Mouse (Mus musculus) cerebellum, adult 8-10 months (tissue): ENCODE results near the gene Esp8.
"Not testable (repeated sequence)": the region's sequence is repeated elsewhere in the genome, so short reads cannot be mapped to it uniquely, and the experiment has no call there.

Experiments used
- DNase-seq: peaks from one replicate; pipeline ENCODE4 v3.0.0; 2022

Esp8 gene

GRCm38 (mm10) chr17:40519818-40520217, at the start of gene Esp8:
Gene Esp8 (plus strand): TSS chr17:40520022.
- DNase-seq = no peak

DNA sequence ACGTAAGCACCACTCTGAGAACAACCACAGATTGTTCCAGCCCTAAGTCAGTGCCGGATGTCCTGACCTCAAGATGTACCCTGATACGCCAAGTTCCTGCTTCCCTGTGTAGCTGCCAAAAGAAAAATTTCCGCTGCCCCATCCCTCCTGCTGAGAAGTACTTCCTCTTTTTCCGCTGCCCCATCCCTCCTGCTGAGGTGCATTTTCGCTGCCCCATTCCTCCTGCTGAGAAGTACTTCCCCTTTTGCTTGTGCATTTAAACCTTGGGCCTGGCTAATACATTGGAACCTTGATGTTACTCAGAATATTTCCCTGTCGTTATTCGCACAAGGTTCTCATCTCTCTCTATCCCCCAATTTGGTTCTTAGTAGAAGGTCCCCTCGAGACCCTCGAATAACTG, 36.3 kb upstream of the Esp8 start:
- not testable (repeated sequence) for DNase-seq

DNA sequence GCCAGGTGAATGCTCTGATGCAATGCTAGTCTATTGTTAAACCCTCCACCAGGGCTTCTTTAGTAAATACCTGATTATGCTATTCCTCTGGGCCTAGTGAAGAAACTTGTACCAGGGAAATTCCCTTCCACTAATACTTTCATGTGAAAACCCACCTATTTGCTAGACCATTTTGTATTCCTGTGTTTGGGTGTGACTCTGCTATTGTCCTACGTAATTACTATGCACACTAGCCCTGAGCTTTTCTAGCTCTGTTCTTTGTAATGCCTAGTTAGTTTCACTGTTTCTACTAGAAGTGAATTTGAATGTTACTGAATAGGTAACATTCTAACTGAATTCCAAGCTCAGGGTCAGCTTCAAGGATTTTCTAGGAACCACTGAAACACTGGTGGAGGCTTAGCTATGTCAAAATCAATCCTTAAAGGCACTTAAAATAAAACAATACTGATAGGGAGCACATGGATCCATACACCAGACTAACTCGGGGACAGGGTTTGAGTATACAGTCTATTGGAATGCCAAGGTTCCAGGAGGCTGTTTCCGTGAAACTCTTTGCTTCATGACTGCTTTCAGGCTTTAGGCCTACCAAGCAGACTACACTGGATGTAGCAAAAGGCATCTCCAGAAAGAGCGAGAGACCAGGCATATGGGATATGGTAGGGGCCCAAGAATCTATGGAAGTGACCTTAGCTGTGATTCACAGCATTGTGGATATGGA, 24.2 kb upstream of the Esp8 start:
- DNase-seq = not testable (repeated sequence)

DNA sequence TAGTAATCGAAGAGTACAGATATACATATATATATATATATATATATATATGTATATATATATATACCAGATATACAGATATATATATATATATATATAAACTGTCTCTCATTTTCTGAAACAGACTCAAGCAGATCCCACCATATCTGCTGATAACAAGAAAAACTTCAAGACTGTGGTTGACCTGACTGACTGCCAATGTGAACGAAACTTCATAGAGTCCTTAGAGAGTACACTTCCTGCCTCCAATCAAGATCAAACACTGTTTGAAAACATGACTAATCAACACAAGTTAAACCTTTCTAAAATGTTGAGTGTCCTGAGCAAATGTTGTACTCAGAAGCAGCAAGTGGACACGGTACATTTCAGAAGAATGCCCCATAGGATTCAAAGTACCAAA, 10.0 kb downstream of the Esp8 start:
- DNase-seq = no peak

DNA sequence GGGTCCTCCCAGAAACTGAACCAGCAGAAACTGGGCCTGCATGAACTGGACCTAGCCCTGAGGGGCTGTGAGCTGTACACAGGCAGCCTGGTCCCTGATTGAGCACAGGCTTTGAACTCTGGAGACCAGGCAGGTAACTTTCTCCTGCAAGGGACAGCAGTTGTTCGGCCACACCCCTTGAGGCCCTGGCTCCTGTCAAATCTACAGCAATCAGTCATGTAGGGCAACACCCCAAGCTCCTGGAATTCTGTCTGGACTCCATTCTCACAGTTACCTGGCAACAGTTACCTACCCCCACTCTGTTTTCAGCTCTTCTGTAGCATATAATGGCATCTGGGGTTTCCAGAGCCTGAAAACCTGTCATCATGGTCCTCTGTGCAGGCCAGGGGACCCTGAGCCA, 11.3 kb downstream of the Esp8 start:
- no peak for DNase-seq

GRCm38 (mm10) chr17:40547005-40547404, 27.2 kb downstream of the Esp8 start:
- DNase-seq = not testable (repeated sequence)

DNA sequence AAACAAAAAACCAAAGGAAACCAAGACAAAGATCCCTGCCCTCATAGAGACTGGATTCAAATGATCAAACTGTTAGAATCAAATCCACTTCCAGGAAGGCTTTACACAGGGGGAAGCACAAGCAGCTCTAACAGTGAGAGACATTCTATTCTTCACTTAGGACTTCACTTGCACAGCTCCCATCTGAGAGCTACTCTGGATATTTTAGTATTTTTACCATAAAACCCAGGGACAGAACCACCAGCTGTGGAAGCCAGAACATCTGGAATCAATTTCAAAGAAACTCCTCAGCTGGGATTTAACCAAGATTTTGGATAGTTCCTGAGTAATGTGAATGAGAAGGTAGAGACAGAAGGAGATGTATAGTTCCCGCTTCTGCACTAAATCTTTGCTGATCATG, 33.6 kb downstream of the Esp8 start:
- no peak for DNase-seq

DNA sequence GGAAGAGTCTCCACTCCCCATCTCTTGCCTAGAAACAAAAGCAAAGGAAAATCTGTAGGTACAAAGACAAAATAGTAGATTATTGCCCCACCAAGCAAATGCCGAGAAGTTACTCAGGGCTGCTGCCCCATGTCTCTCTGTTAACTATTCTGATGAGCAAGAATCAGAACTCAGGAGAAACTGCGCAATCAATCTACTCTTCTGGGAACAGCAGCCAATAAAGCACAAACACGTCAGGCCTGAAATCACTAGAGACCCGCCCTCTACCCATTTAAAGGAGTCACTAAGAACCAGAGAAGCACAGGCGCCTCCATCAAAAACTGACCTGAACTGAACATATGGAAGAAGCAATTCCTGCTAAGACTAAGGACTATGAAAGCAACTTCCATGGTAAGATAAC, 41.4 kb downstream of the Esp8 start, which contains the start of gene Esp6:
TSS of gene Esp6 (plus strand) at position 301 of the 400 bp plus-strand sequence.
- DNase-seq = no peak
